Mouse (Mus musculus) spleen, postnatal 4 days (tissue): Measurements from ENCODE around the gene Pcyt2.
"Not testable (repeated sequence)": the region's sequence is repeated elsewhere in the genome, so short reads cannot be mapped to it uniquely, and the experiment has no call there.

Source experiments
- DNase-seq, 2 experiments: peaks; one replicate each; pipeline ENCODE4 v3.0.0; 2022; ENCODE audit warnings: low spot score in 2 of 2

Pcyt2 gene

GRCm38 (mm10) chr11:120615606-120616203 lies 2.0 kb downstream of the Pcyt2 start:
- no peak for DNase-seq

GRCm38 (mm10) chr11:120615167-120615566 lies 2.6 kb downstream of the Pcyt2 start:
- no peak for DNase-seq

DNA sequence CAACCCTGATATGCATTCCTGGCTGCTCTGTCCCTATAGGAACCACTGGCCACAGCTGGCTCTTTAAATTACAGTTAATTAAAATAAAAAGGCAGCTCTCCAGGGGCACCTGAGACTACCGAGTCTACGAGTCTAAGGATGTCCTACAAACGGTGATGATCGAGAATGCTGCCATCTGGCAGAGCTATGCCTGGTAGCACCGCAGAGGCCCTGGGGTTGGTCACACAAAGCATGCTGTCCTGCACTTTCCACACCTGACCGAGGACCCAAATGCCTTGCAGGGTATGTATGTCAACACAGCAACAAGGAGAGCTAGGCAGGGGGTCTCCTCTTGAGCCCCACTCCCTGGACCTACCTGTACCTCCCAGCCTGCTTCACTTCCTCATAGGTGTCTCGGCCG lies 3.8 kb downstream of the Pcyt2 start:
- DNase-seq, result no peak

- DNase-seq, result no peak
These were observed 4.2 kb downstream of the Pcyt2 start for GRCm38 (mm10) chr11:120613481-120613972.

GRCm38 (mm10) chr11:120612763-120613162 lies 5.0 kb downstream of the Pcyt2 start:
- peak; percentile 79 to 91 for DNase-seq

DNA sequence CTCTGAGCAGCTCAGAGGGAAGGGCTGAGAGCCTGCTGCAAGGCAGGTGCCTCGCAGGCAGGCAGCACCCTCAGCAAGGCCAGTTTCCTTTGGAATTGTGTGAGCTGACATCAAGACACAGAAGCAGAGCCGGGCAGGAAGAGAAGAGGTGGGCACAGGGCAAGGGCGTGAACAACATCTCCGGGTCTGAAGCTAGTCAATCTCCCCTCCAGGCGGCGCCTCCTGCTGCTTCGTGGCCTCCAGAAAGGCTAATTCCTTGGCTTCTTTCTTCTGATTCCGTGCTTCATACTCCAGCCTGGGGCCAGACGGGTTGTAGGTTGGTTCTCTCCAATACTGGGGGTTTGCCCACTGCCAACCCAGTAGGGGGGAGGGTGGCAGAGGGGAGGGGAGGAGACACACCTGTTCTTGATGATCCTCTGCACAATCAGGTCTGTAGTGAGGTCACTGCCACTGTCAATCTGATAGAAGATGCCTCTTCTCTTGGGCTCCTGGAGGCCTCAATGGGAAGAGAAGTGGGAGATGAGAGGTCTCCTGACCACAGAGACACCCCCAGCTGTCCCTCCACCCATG lies 7.2 kb downstream of the Pcyt2 start:
- DNase-seq, result no peak

GRCm38 (mm10) chr11:120609250-120609649 lies 8.5 kb downstream of the Pcyt2 start:
- DNase-seq, result no peak

- no peak for DNase-seq
These were observed 9.3 kb downstream of the Pcyt2 start, which contains the start of gene Npb for GRCm38 (mm10) chr11:120608241-120609034. Gene Npb (plus strand): TSS chr11:120608477.

- no peak for DNase-seq
These were observed 11.0 kb downstream of the Pcyt2 start for GRCm38 (mm10) chr11:120606764-120607163.

DNA sequence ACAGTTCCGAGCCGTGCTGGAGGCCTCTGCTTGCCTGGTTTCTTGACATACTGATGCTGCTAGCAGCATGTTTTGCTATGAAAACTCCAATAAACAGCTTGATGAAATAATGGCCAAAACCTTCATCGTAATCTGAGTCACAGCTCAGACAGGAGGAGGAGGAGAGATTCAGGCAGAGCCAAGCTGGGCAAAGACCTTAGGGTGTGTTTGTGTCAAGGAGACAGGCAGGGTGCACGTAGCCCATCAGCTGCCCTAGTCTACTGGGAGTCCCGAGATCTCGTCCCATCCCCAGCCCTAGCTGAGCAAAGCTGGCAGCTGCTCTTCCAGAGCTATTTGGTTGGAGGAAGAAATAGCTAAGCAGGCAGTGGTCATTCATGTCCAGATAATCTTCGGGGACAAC lies 12.1 kb downstream of the Pcyt2 start:
- no peak for DNase-seq

GRCm38 (mm10) chr11:120603545-120603944 lies 14.2 kb downstream of the Pcyt2 start:
- DNase-seq, result no peak

GRCm38 (mm10) chr11:120600716-120601115 lies 17.0 kb downstream of the Pcyt2 start:
- DNase-seq, result no peak

- DNase-seq, result no peak
These were observed 18.7 kb downstream of the Pcyt2 start for GRCm38 (mm10) chr11:120598990-120599549.

GRCm38 (mm10) chr11:120598283-120598989 lies 19.3 kb downstream of the Pcyt2 start, which contains the start of the genes Alyref and Anapc11:
Gene Alyref (minus strand): TSS chr11:120598365.
Gene Anapc11 (plus strand): TSS chr11:120598421.
- DNase-seq, result peak; percentile 94 to 97

DNA sequence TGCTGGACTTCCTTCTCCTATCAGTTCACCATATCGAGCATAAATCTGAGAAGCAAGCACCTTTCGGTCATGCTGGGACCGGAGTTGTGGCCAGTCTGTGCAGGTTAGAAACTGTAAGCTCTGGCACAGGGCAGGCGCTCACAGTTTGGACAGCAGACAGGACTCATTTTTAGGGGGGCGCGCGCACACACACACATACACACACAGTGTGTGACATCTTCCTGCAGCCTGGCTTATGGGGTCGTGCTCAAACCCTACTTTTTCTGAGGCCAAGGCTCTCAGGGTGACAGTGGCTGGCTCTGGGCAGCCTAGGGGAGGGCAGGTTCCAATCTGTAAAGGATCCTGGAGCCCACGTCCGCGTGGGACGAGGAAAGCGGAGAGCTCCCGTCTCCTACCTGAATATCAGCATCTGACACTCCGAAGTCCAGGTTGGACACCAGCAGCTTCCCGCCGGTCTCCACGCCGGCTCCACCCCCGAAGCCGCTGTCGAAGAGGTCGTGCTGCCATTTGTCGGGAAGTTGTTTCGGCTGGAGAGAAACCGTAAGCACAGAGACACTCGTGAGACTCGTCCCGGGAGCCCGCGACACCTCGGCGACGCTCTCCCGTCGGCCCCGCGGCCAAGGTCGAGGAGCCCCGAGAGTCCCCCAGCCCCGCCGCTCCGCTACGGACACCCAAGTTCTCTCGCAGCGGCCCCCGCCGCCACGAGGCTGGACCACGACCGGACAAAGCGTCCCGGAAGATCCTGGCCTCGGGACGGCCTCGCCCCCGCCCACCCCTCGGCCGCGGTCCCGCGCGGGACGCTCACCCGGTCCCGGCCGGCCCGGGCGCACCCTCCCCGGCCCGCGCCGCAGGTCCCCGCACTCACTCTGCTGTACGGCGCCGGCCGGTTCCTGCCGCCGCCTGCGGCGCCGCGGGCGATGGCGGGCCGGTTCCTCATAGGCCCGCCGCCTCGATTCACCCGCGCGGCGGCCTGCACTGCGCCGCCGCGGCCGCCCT lies 20.2 kb downstream of the Pcyt2 start:
- DNase-seq, result peak; percentile 43 to 80

GRCm38 (mm10) chr11:120588531-120588930 lies 29.2 kb downstream of the Pcyt2 start:
- DNase-seq, result no peak

DNA sequence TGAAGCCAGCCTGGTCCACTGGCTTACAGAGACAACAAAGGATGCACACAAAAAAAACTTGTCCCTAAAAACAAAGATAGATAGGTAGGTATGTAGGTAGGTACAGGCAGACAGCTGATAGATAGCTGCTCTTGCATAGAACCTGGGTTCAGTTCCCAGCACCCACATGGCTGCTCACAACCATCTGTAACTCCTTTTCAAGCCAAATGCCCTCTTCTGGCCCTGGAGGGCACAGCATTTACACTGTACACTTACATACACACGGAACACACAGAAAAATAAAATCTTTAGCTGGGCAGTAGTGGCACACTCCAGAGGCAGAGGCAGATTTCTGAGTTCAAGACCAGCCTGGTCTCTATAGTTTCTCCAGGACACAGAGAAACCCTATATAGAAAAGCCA lies 33.8 kb downstream of the Pcyt2 start:
- no peak for DNase-seq

DNA sequence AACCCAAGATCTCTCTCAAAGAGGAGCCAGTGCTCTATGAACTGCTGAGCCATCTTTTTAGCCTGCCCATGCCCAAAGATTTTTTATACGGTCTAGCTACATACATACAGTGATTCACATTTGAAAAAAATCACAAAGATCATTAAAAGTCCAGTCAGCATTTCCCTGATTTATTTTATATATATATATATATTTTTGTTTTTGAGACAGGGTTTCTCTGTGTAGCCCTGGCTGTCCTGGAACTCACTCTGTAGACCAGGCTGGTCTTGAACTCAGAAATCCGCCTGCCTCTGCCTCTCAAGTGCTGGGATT lies 34.8 kb downstream of the Pcyt2 start:
- DNase-seq, result not testable (repeated sequence)

GRCm38 (mm10) chr11:120582268-120582981 lies 35.3 kb downstream of the Pcyt2 start:
- peak; percentile 65 to 75 for DNase-seq
